8 mouse cellular contexts compared by ENCODE assay signal in the genomic region with DNA sequence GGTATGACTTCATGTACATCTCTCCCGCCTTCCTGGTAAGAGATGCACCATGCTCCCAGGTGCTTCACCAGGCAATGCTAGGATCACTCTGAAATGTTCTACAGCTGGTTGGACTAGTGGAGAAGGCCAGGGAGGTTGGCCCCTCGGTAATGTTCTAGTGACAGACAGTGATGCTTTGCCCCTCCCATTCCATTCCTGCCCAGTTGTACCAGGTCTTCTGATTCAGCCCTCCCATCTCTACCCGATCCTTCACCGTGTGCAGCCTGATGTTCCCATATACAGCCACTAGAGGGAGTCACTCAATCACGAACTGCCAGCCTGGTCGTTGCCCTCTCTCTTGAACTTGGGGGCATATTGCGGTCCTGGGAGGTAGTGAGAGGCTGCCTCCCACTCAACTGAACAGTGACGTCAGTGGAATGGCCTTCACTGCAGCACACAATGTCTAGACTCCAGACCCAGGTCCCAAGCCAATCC. TPM values are rescaled to one million over a fixed set of nuclear protein-coding genes. Genes with fewer than 3 reads are reported as not detected.
A peak's percentile ranks its signal among the peaks of the same experiment; 100 is the strongest.
DNase-seq lines count a peak whose midpoint lies in the region; ATAC-seq lines count a peak whose summit lies in the region.

No protein-coding gene starts in this region.

- no peaks in the 10 kb centered on the region for H3K9me3 ChIP-seq in midbrain, embryonic 12.5 days

- DNase-seq in layer of hippocampus, adult 11-12 months (ENCODE audit: low spot score) = peak; percentile 59
- no peak for DNase-seq in layer of hippocampus, adult 9-10 months (ENCODE audit: low spot score)
- DNase-seq in cerebellum, adult 8-10 months = peak; percentile 47
- peak; percentile 29 to 49 for DNase-seq in left cerebral cortex, postnatal 36 days (ENCODE audit: low spot score in 2 of 2)
- DNase-seq in splenic B cell, adult 2 months (ENCODE audit: low read depth, low spot score) = peak; percentile 65

- H3K9ac ChIP-seq in midbrain, embryonic 12.5 days (replicated peaks) = no peak overlapping the region

- H3K4me2 ChIP-seq in midbrain, embryonic 12.5 days (replicated peaks) = no peak overlapping the region

- H3K4me3 ChIP-seq in midbrain, embryonic 12.5 days = no peak overlapping the region

- WGBS in midbrain, embryonic 12.5 days = 13% methylated on average over 8 of the region's 8 CpGs

- H3K36me3 ChIP-seq in midbrain, embryonic 12.5 days = no peaks in the 10 kb centered on the region
- no peaks in the 10 kb centered on the region for H3K36me3 ChIP-seq in splenic B cell, adult 2 months (ENCODE audit: control insufficient read depth, insufficient read depth, low read length, poor library complexity, severe bottlenecking)

- no peaks in the 10 kb centered on the region for H3K4me1 ChIP-seq in midbrain, embryonic 12.5 days

- peak; percentile 86 for ATAC-seq in frontal cortex, adult (ENCODE audit: low TSS enrichment)
- ATAC-seq in inflammation-experienced regulatory T-cells, adult 6 months = peak; percentile 72
- ATAC-seq in midbrain, embryonic 12.5 days (ENCODE audit: low FRiP score, low read depth) = peak; percentile 61

- no peak overlapping the region for H3K27ac ChIP-seq in midbrain, embryonic 12.5 days (replicated peaks)

- intact Hi-C loops in left cerebral cortex, postnatal 36 days (cut with DNase I) = loop anchor here (1.0 to 2.0 kb wide), 2 partner anchors 55 to 118 kb away; no protein-coding TSS in a partner anchor

- H3K27me3 ChIP-seq in midbrain, embryonic 12.5 days = peaks cover 10% of the 10 kb centered on the region
- no peaks in the 10 kb centered on the region for H3K27me3 ChIP-seq in splenic B cell, adult 2 months (ENCODE audit: control insufficient read depth, insufficient read depth, low read length, poor library complexity, severe bottlenecking)

RNA-seq across cellular contexts. Expression of a gene that starts 33.3 kb away (rescaled TPM):
- polyA plus RNA-seq in inflammation-experienced regulatory T-cells, adult 6 months (2017; shearing (Covaris generic)) = not detected
- total RNA-seq in left cerebral cortex, postnatal 36 days (2021) = not detected
- 0.18 TPM in 1 of 2 replicates, not detected in the other for polyA plus RNA-seq in midbrain, embryonic 12.5 days (2016; fragmentation: Nextera tagmentation; extraction: Ambion mirVana)

RNA-seq across cellular contexts. Expression of a gene that starts 35.0 kb away (rescaled TPM):
- polyA plus RNA-seq in inflammation-experienced regulatory T-cells, adult 6 months (2017; shearing (Covaris generic)) = not detected
- total RNA-seq in left cerebral cortex, postnatal 36 days (2021) = under 1 TPM in 1 of 2 experiments, not detected in 1; 0.16 TPM
- 0.43 TPM in 1 of 2 replicates, not detected in the other for polyA plus RNA-seq in midbrain, embryonic 12.5 days (2016; fragmentation: Nextera tagmentation; extraction: Ambion mirVana)
